Mouse (Mus musculus): Measurements from ENCODE around the gene Fam189a2. TPM values are rescaled to one million over a fixed set of nuclear protein-coding genes. Genes with fewer than 3 reads are reported as not detected.

Fam189a2 gene
- total and polyA plus RNA-seq, 3 experiments = not detected

GRCm38 (mm10) chr19:24054904-24055303 lies 24.1 kb upstream of the Fam189a2 start:
- no peak for TF ChIP-seq TCF12 (IDR thresholded peaks at IDR 0.05; ENCODE audit: low read depth, low read length)
- no peak for TF ChIP-seq UBTF (IDR thresholded peaks at IDR 0.05; ENCODE audit: borderline replicate concordance, insufficient read depth, low read depth, low read length)
- TF ChIP-seq MAX (IDR thresholded peaks at IDR 0.05; ENCODE audit: low read length) = no peak
- no peak for TF ChIP-seq TAL1 (IDR thresholded peaks at IDR 0.05; ENCODE audit: low read length)
- no peak for TF ChIP-seq MYB (IDR thresholded peaks at IDR 0.05; ENCODE audit: low read depth, low read length)
- no peak for TF ChIP-seq CTCF (IDR thresholded peaks at IDR 0.05 in 2 of 3, conservative IDR thresholded peaks at IDR 0.05 in 1 of 3; ENCODE audit: control insufficient read depth in 1 of 3, insufficient read depth in 1 of 3, low read depth in 2 of 3, low read length in 3 of 3, poor library complexity in 1 of 3, severe bottlenecking in 1 of 3)
- no peak for TF ChIP-seq NRF1 (IDR thresholded peaks at IDR 0.05; ENCODE audit: insufficient read depth, low read depth, low read length, poor library complexity, severe bottlenecking)
- TF ChIP-seq SMC3 (IDR thresholded peaks at IDR 0.05; ENCODE audit: low read depth, low read length) = no peak
- no peak for TF ChIP-seq POLR2AphosphoS2 (IDR thresholded peaks at IDR 0.05; ENCODE audit: low read length)
- TF ChIP-seq EP300 (IDR thresholded peaks at IDR 0.05; ENCODE audit: low read depth in 1 of 2, low read length in 2 of 2) = no peak
- no peak for TF ChIP-seq ETS1 (IDR thresholded peaks at IDR 0.05; ENCODE audit: low read depth, low read length)
- TF ChIP-seq USF1 (IDR thresholded peaks at IDR 0.05; ENCODE audit: low read depth, low read length) = no peak
- TF ChIP-seq MYC (IDR thresholded peaks at IDR 0.05; ENCODE audit: low read depth, low read length) = no peak
- Histone ChIP-seq H3K79me2 (ENCODE audit: control insufficient read depth, insufficient read depth, low read length, poor library complexity) (no peaks in the 10 kb centered on the region), H3K4me1 (ENCODE audit: control insufficient read depth in 1 of 2, insufficient read depth in 2 of 2, low read length in 2 of 2) (no peaks in the 10 kb centered on the region), H3K27ac (ENCODE audit: control insufficient read depth, low read depth, low read length) (no peak overlapping the region), H3K4me3 (ENCODE audit: control insufficient read depth in 1 of 2, insufficient read depth in 1 of 2, low read depth in 2 of 2, low read length in 2 of 2) (no peak overlapping the region), H3K9me3 (replicated peaks; ENCODE audit: insufficient read depth, low read length) (no peaks in the 10 kb centered on the region), H3K36me3 (ENCODE audit: control insufficient read depth in 1 of 2, insufficient read depth in 2 of 2, low read length in 2 of 2) (no peaks in the 10 kb centered on the region), H3K9ac (ENCODE audit: control insufficient read depth, low read depth, low read length, poor library complexity, severe bottlenecking) (no peak overlapping the region), H3K27me3 (ENCODE audit: control insufficient read depth in 1 of 2, insufficient read depth in 2 of 2, low read length in 2 of 2) (no peaks in the 10 kb centered on the region)
- no peak for DNase-seq (ENCODE audit: low read depth, low spot score)

GRCm38 (mm10) chr19:24054265-24054664 lies 23.4 kb upstream of the Fam189a2 start:
- H3K4me1 ChIP-seq (ENCODE audit: control insufficient read depth in 1 of 2, insufficient read depth in 2 of 2, low read length in 2 of 2) = no peaks in the 10 kb centered on the region
- no peaks in the 10 kb centered on the region for H3K36me3 ChIP-seq (ENCODE audit: control insufficient read depth in 1 of 2, insufficient read depth in 2 of 2, low read length in 2 of 2)
- no peak overlapping the region for H3K27ac ChIP-seq (ENCODE audit: control insufficient read depth, low read depth, low read length)
- no peaks in the 10 kb centered on the region for H3K27me3 ChIP-seq (ENCODE audit: control insufficient read depth in 1 of 2, insufficient read depth in 2 of 2, low read length in 2 of 2)
- no peak for DNase-seq (ENCODE audit: low read depth, low spot score)
- H3K9me3 ChIP-seq (replicated peaks; ENCODE audit: insufficient read depth, low read length) = no peaks in the 10 kb centered on the region
- no peaks in the 10 kb centered on the region for H3K79me2 ChIP-seq (ENCODE audit: control insufficient read depth, insufficient read depth, low read length, poor library complexity)
- H3K4me3 ChIP-seq (ENCODE audit: control insufficient read depth in 1 of 2, insufficient read depth in 1 of 2, low read depth in 2 of 2, low read length in 2 of 2) = no peak overlapping the region
- no peak for TF ChIP-seq MYB (IDR thresholded peaks at IDR 0.05; ENCODE audit: low read depth, low read length)
- H3K9ac ChIP-seq (ENCODE audit: control insufficient read depth, low read depth, low read length, poor library complexity, severe bottlenecking) = no peak overlapping the region

GRCm38 (mm10) chr19:24050514-24050913 lies 19.7 kb upstream of the Fam189a2 start:
- Histone ChIP-seq H3K36me3 (ENCODE audit: control insufficient read depth in 1 of 2, insufficient read depth in 2 of 2, low read length in 2 of 2) (no peaks in the 10 kb centered on the region), H3K9me3 (replicated peaks; ENCODE audit: insufficient read depth, low read length) (no peaks in the 10 kb centered on the region), H3K4me1 (ENCODE audit: control insufficient read depth in 1 of 2, insufficient read depth in 2 of 2, low read length in 2 of 2) (no peaks in the 10 kb centered on the region), H3K4me3 (ENCODE audit: control insufficient read depth in 1 of 2, insufficient read depth in 1 of 2, low read depth in 2 of 2, low read length in 2 of 2) (no peak overlapping the region), H3K79me2 (ENCODE audit: control insufficient read depth, insufficient read depth, low read length, poor library complexity) (no peaks in the 10 kb centered on the region), H3K27ac (ENCODE audit: control insufficient read depth, low read depth, low read length) (no peak overlapping the region), H3K27me3 (ENCODE audit: control insufficient read depth in 1 of 2, insufficient read depth in 2 of 2, low read length in 2 of 2) (no peaks in the 10 kb centered on the region), H3K9ac (ENCODE audit: control insufficient read depth, low read depth, low read length, poor library complexity, severe bottlenecking) (no peak overlapping the region)
- TF ChIP-seq TBP (IDR thresholded peaks at IDR 0.05; ENCODE audit: low read depth, low read length) (no peak), SIN3A (IDR thresholded peaks at IDR 0.05; ENCODE audit: low read length) (no peak), ZNF384 (IDR thresholded peaks at IDR 0.05; ENCODE audit: low read depth, low read length) (no peak), MAX (IDR thresholded peaks at IDR 0.05; ENCODE audit: low read length) (no peak), JUND (IDR thresholded peaks at IDR 0.05; ENCODE audit: low read depth, low read length) (no peak), CTCF (IDR thresholded peaks at IDR 0.05 in 2 of 3, conservative IDR thresholded peaks at IDR 0.05 in 1 of 3; ENCODE audit: control insufficient read depth in 1 of 3, insufficient read depth in 1 of 3, low read depth in 2 of 3, low read length in 3 of 3, poor library complexity in 1 of 3, severe bottlenecking in 1 of 3) (no peak)
- DNase-seq (ENCODE audit: low read depth, low spot score) = no peak

All from MEL (cell line).